Mouse (Mus musculus) C2C12 (cell line): ENCODE data around the gene Nln. TPM values are rescaled to one million over a fixed set of nuclear protein-coding genes. Genes with fewer than 3 reads are reported as not detected.

Experiments used
- H3K27me3 ChIP-seq: one replicate; pipeline ENCODE4 v1.6.1; 2011; ENCODE audit not compliant: control insufficient read depth, insufficient read depth, insufficient read length
- H3K36me3 ChIP-seq: one replicate; pipeline ENCODE4 v1.6.1; 2011; ENCODE audit not compliant: control insufficient read depth, insufficient read depth
- H3K4me3 ChIP-seq: one replicate; pipeline ENCODE4 v1.5.1; 2011; ENCODE audit warnings: mild to moderate bottlenecking, control low read depth; ENCODE audit not compliant: poor library complexity, insufficient read depth, severe bottlenecking
- H3K79me2 ChIP-seq: one replicate; pipeline ENCODE4 v1.6.1; 2011; ENCODE audit not compliant: control insufficient read depth, insufficient read depth
- H3K79me3 ChIP-seq: one replicate; pipeline ENCODE4 v1.6.1; 2011; ENCODE audit warnings: low read depth, control low read depth
- H3ac ChIP-seq: one replicate; pipeline ENCODE3; 2011; ENCODE audit warnings: low read depth; ENCODE audit not compliant: control insufficient read depth, insufficient read length
- CEBPB ChIP-seq: IDR thresholded peaks from one replicate; pipeline ENCODE4 v1.6.1; 2011; ENCODE audit warnings: low read depth, mild to moderate bottlenecking, control low read depth, moderate library complexity
- CTCF ChIP-seq: IDR thresholded peaks from one replicate; pipeline ENCODE4 v1.5.1; 2011; ENCODE audit not compliant: control insufficient read depth, insufficient read depth, insufficient read length
- FOSL1 ChIP-seq: IDR thresholded peaks from one replicate; pipeline ENCODE4 v1.8.0; 2011; ENCODE audit warnings: mild to moderate bottlenecking, low read length; ENCODE audit not compliant: poor library complexity, insufficient read depth, severe bottlenecking
- MAX ChIP-seq: IDR thresholded peaks from one replicate; pipeline ENCODE4 v1.6.1; 2011; ENCODE audit warnings: mild to moderate bottlenecking, control low read depth
- MYOD1 ChIP-seq: IDR thresholded peaks from one replicate; pipeline ENCODE4 v1.6.1; 2011; ENCODE audit warnings: low read depth; ENCODE audit not compliant: control insufficient read depth, insufficient read length
- MYOG ChIP-seq: IDR thresholded peaks from one replicate; pipeline ENCODE4 v1.6.1; 2011; ENCODE audit not compliant: control insufficient read depth, insufficient read length; ENCODE audit errors: extremely low read depth
- USF1 ChIP-seq: IDR thresholded peaks from one replicate; pipeline ENCODE4 v1.6.1; 2011; ENCODE audit warnings: low read depth, mild to moderate bottlenecking, control low read depth, moderate library complexity
- polyA plus RNA-seq: library from polyadenylated mRNA; unstranded; fragments of >200 nt; fragmentation: generic; extraction: Trizol; gene quantifications from one replicate; pipeline ENCODE4 v1.2.1, GENCODE M21; 2012; ENCODE audit warnings: missing spikeins

Nln gene
- polyA plus RNA-seq, 1 experiment = 13.9 TPM

- Histone ChIP-seq H3K79me3 (no peaks in the 10 kb centered on the region), H3ac (no peak overlapping the region), H3K4me3 (no peak overlapping the region), H3K79me2 (no peaks in the 10 kb centered on the region), H3K36me3 (no peaks in the 10 kb centered on the region), H3K27me3 (no peaks in the 10 kb centered on the region)
- TF ChIP-seq CTCF = no peak
- no peak for TF ChIP-seq MYOD1
- TF ChIP-seq MAX = no peak
- TF ChIP-seq MYOG = no peak
- TF ChIP-seq FOSL1 = no peak
- TF ChIP-seq USF1 = no peak
Observed at GRCm38 (mm10) chr13:104005231-104005845, 104.1 kb downstream of the Nln start.

GRCm38 (mm10) chr13:103994085-103994455 lies 115.3 kb downstream of the Nln start:
- H3ac ChIP-seq = no peak overlapping the region
- TF ChIP-seq FOSL1 (no peak), MAX (no peak), USF1 (no peak), MYOG (no peak), MYOD1 (no peak), CTCF (no peak), CEBPB (no peak)

GRCm38 (mm10) chr13:103993142-103994084 lies 116.0 kb downstream of the Nln start:
- Histone ChIP-seq H3ac (no peak overlapping the region), H3K4me3 (no peak overlapping the region), H3K79me3 (no peaks in the 10 kb centered on the region), H3K36me3 (no peaks in the 10 kb centered on the region), H3K27me3 (no peaks in the 10 kb centered on the region), H3K79me2 (no peaks in the 10 kb centered on the region)
- TF ChIP-seq CTCF = no peak
- TF ChIP-seq MYOG = no peak
- no peak for TF ChIP-seq USF1
- no peak for TF ChIP-seq CEBPB
- no peak for TF ChIP-seq MAX
- TF ChIP-seq FOSL1 = no peak
- TF ChIP-seq MYOD1 = no peak

More at GRCm38 (mm10) chr13:103994085-103994455, 115.3 kb downstream of the Nln start:
- no peaks in the 10 kb centered on the region for H3K79me3 ChIP-seq
- no peaks in the 10 kb centered on the region for H3K36me3 ChIP-seq
- H3K4me3 ChIP-seq = no peak overlapping the region
- H3K27me3 ChIP-seq = no peaks in the 10 kb centered on the region
- no peaks in the 10 kb centered on the region for H3K79me2 ChIP-seq

GRCm38 (mm10) chr13:103986660-103987059 lies 122.8 kb downstream of the Nln start:
- Histone ChIP-seq H3K27me3 (no peaks in the 10 kb centered on the region), H3K79me2 (no peaks in the 10 kb centered on the region), H3ac (no peak overlapping the region), H3K36me3 (no peaks in the 10 kb centered on the region), H3K79me3 (no peaks in the 10 kb centered on the region), H3K4me3 (no peak overlapping the region)
- no peak for TF ChIP-seq MAX
- no peak for TF ChIP-seq CTCF
- TF ChIP-seq CEBPB = no peak
- TF ChIP-seq USF1 = no peak
- TF ChIP-seq FOSL1 = no peak
- no peak for TF ChIP-seq MYOD1
- no peak for TF ChIP-seq MYOG

GRCm38 (mm10) chr13:103985510-103986278 lies 123.7 kb downstream of the Nln start:
- H3K27me3 ChIP-seq = no peaks in the 10 kb centered on the region
- H3K79me2 ChIP-seq = no peaks in the 10 kb centered on the region
- H3K4me3 ChIP-seq = no peak overlapping the region
- H3K36me3 ChIP-seq = no peaks in the 10 kb centered on the region
- no peaks in the 10 kb centered on the region for H3K79me3 ChIP-seq
- TF ChIP-seq MYOD1 (no peak), FOSL1 (no peak), CTCF (no peak), CEBPB (no peak), MAX (no peak), MYOG (no peak), USF1 (no peak)
- no peak overlapping the region for H3ac ChIP-seq
